Mouse (Mus musculus) hindbrain, embryonic 14.5 days (tissue): ENCODE measurements at regions not wholly inside any gene's neighbourhood (a gene's known extent, or its start where the extent isn't known, plus 50 kb on each side); places are given as distances from the start of the nearest gene placed in this dataset.
"Not testable (repeated sequence)": the region's sequence is repeated elsewhere in the genome, so short reads cannot be mapped to it uniquely, and the experiment has no call there.

Experiments used
- ATAC-seq: fragments of 200-750 bp; cut with Nextera tagmentation; 2 replicates; pipeline ENCODE4 v1.8.0; 2017; ENCODE audit warnings: moderate number of reproducible peaks, mild to moderate bottlenecking, moderate TSS enrichment, moderate library complexity; ENCODE audit not compliant: low FRiP score
- DNase-seq: peaks from one replicate; pipeline ENCODE4 v3.0.0-alpha.2; 2015; ENCODE audit warnings: low spot score
- H3K27ac ChIP-seq: fragments of 300-500 bp; sonication (generic); 2 replicates; pipeline ENCODE4 v1.5.1; 2014; ENCODE audit warnings: mild to moderate bottlenecking, moderate library complexity
- H3K27me3 ChIP-seq: fragments of 300-500 bp; sonication (generic); 2 replicates; pipeline ENCODE4 v1.6.1; 2014; ENCODE audit warnings: mild to moderate bottlenecking, low read length, mixed read lengths; ENCODE audit not compliant: control insufficient read depth, insufficient read depth
- H3K36me3 ChIP-seq: fragments of 300-500 bp; sonication (generic); replicated peaks from 2 replicates; pipeline ENCODE4 v1.6.1; 2014; ENCODE audit not compliant: control insufficient read depth, insufficient read depth
- H3K4me1 ChIP-seq: fragments of 300-500 bp; sonication (generic); replicated peaks from 2 replicates; pipeline ENCODE4 v1.6.1; 2014; ENCODE audit warnings: antibody characterized with exemption, low read length, mixed read lengths; ENCODE audit not compliant: control insufficient read depth, insufficient read depth
- H3K4me2 ChIP-seq: fragments of 300-500 bp; sonication (generic); replicated peaks from 2 replicates; pipeline ENCODE4 v1.6.1; 2014; ENCODE audit warnings: mild to moderate bottlenecking, moderate library complexity
- H3K4me3 ChIP-seq: fragments of 300-500 bp; sonication (generic); replicated peaks from 2 replicates; pipeline ENCODE4 v1.5.1; 2014; ENCODE audit warnings: mild to moderate bottlenecking, low read length
- H3K9ac ChIP-seq: fragments of 300-500 bp; sonication (generic); 2 replicates; pipeline ENCODE4 v1.6.1; 2014
- H3K9me3 ChIP-seq: fragments of 300-500 bp; sonication (generic); 2 replicates; pipeline ENCODE4 v1.6.1; 2016; ENCODE audit warnings: low read length; ENCODE audit not compliant: control insufficient read depth
- WGBS: fragments of 180-500 bp; shearing (Covaris S2); extraction: QIAGEN DNeasy Blood & Tissue Kit; methylation state at CpG from one replicate; pipeline ENCODE4 v1.1.7; 2014; 5-methylcytosine and 5-hydroxymethylcytosine counted together

DNA sequence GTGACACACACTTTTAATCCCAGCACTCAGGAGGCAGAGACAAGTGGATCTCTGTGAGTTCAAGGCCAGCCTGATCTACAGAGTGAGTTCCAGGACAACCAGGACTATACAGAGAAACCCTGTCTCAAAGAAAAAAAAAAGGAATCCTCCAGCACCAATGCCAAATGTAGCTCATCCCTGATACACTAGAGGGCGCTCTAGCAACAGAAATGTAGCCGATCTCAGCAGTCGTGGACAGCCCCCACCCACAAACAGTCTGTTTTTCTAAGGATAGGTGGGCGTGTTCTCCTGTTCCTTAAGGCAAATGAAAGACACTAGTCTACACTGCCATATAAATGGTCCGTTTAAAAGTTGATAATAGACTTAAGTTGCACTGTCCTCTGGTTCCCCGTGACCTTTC lies 2447.9 kb upstream of the Gm8797 start:
- not testable (repeated sequence) for H3K27ac ChIP-seq, H3K27me3 ChIP-seq, H3K36me3 ChIP-seq, H3K9ac ChIP-seq, DNase-seq, H3K4me2 ChIP-seq, H3K4me3 ChIP-seq, ATAC-seq, H3K4me1 ChIP-seq
- WGBS, result 28% methylated on average over 6 of the region's 6 CpGs
- peaks cover 10% of the 10 kb centered on the region; the same call in 1 of the 2 replicates for H3K9me3 ChIP-seq

DNA sequence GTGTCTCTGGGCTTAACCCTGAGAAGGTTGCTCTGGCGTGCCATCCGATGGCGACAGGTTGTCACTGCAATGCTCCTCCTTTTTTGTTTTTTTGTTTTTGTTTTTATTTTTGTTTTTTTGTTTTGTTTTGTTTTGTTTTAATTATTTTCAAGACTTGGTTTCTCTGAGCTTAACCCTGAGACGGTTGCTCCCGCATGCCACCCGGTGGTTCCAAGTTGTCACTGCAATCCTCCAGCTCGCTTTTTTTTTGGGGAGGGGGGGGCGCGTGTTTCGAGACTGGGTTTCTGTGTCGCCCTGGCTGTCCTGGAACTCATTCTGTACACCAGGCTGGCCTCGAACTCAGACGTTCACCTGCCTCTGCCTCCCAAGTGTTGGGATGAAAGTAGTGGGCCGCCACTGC lies 2442.1 kb upstream of the Gm8797 start:
- no peak overlapping the region for H3K9ac ChIP-seq
- ATAC-seq (no peak), DNase-seq (no peak)
- H3K27me3 ChIP-seq, result no peaks in the 10 kb centered on the region
- peak overlapping the region; percentile 17 for H3K4me3 ChIP-seq
- H3K36me3 ChIP-seq, result no peaks in the 10 kb centered on the region
- peak overlapping the region; percentile 39 for H3K4me2 ChIP-seq
- 62% methylated on average over 14 of the region's 14 CpGs for WGBS
- no peaks in the 10 kb centered on the region for H3K9me3 ChIP-seq
- no peak overlapping the region for H3K27ac ChIP-seq
- H3K4me1 ChIP-seq, result no peaks in the 10 kb centered on the region

DNA sequence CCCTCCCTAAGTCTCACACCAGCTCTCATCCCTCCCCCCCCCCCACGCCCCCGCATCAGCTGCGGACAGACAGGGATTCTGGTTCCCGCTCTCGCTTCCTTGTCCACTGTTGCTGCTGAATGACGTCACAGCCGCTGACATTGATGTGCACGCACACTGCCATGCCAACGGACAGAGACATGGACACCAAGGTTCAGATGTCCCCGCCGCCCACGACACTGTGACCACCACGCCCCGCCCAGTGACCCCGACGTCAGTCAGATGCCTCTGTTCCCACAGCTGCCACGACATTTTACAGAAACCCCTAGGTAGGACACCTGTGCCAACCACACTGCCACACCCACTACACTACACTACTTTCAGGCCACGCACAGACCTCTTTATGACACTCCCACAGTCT lies 2441.6 kb upstream of the Gm8797 start:
- no peak overlapping the region for H3K27ac ChIP-seq
- H3K4me3 ChIP-seq, result peak overlapping the region; percentile 17
- 52% methylated on average over 18 of the region's 18 CpGs for WGBS

DNA sequence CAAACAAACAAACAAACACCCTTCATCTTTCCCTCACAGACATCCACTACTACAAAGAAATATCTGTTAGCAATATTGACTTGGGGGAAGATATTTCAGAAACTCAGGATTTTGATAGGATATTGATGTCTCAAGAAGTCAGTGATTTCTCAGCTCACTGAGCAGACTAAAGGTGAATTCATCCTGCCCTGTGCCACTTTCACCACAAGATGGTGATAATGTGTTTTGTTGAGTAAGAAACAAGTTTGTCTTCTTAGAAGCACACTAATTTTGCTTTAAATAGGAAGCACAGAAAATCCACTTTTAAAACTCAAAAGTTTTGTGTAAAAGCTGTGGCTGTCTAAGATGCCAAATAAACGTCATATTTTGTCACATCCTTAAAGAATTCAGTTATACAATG lies 2439.8 kb upstream of the Gm8797 start:
- WGBS, result 38% methylated on average over 1 of the region's 1 CpGs
- no peaks in the 10 kb centered on the region for H3K9me3 ChIP-seq
- no peaks in the 10 kb centered on the region for H3K27me3 ChIP-seq
- no peaks in the 10 kb centered on the region for H3K4me1 ChIP-seq
- no peak overlapping the region for H3K4me3 ChIP-seq
- no peak overlapping the region for H3K27ac ChIP-seq
- ATAC-seq (no peak), DNase-seq (peak; percentile 27)
- no peaks in the 10 kb centered on the region for H3K36me3 ChIP-seq
- no peak overlapping the region for H3K4me2 ChIP-seq
- no peak overlapping the region for H3K9ac ChIP-seq

More for the DNA sequence above, 2441.6 kb upstream of the Gm8797 start:
- no peak for ATAC-seq
- Histone ChIP-seq H3K4me1 (no peaks in the 10 kb centered on the region), H3K36me3 (no peaks in the 10 kb centered on the region), H3K4me2 (peak overlapping the region; percentile 39), H3K9me3 (no peaks in the 10 kb centered on the region), H3K27me3 (no peaks in the 10 kb centered on the region), H3K9ac (no peak overlapping the region)
- DNase-seq, result no peak

DNA sequence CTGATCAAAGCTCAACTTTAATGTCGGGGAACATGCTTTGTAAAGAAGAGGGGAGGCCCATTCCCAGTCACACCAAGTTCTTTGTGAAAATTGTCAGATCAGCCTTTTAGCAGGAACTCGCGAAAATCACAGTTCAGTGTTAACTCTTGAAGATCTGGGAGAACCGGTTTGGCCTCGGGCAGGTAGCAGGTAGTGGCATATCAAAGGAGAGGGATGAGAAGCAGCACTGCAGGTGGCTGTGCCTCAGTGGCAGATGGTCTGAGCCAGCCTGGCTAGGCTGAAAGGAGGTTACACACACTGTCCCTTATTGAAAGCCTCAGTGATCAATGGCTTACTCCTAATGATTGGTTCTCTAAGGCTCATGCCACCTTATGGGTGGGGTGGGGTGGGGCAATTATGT lies 2401.0 kb upstream of the Gm8797 start:
- Histone ChIP-seq H3K4me1 (no peaks in the 10 kb centered on the region), H3K9ac (no peak overlapping the region), H3K36me3 (no peaks in the 10 kb centered on the region), H3K27ac (no peak overlapping the region), H3K4me2 (no peak overlapping the region), H3K9me3 (0 out of 2 replicates have a peak, but pooled peaks cover 3% of the 10 kb centered on the region), H3K4me3 (no peak overlapping the region), H3K27me3 (no peaks in the 10 kb centered on the region)
- no peak for DNase-seq
- WGBS, result 48% methylated on average over 5 of the region's 5 CpGs
- no peak for ATAC-seq

DNA sequence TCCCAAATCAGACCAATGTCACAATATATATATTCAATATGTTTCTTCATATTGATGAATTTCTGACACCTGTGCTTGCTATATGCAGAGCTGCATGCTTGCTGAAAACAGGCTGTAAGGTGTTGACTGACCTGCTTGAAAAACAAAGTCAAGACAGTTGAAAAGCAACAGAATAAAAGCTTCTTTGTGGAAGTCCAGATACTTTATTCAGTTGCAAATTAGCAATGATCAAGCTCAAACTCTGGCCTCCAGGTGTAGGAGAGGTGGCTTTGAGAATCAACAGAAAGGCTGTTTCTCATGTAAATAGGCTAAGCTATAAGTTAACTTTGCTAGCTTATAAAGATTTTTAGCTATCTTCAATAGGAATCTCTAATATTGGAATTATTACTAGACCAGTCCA lies 2379.7 kb upstream of the Gm8797 start:
- not testable (repeated sequence) for H3K9ac ChIP-seq, H3K4me1 ChIP-seq, H3K27me3 ChIP-seq, H3K27ac ChIP-seq, H3K4me2 ChIP-seq, H3K36me3 ChIP-seq, H3K9me3 ChIP-seq, ATAC-seq, H3K4me3 ChIP-seq, DNase-seq

DNA sequence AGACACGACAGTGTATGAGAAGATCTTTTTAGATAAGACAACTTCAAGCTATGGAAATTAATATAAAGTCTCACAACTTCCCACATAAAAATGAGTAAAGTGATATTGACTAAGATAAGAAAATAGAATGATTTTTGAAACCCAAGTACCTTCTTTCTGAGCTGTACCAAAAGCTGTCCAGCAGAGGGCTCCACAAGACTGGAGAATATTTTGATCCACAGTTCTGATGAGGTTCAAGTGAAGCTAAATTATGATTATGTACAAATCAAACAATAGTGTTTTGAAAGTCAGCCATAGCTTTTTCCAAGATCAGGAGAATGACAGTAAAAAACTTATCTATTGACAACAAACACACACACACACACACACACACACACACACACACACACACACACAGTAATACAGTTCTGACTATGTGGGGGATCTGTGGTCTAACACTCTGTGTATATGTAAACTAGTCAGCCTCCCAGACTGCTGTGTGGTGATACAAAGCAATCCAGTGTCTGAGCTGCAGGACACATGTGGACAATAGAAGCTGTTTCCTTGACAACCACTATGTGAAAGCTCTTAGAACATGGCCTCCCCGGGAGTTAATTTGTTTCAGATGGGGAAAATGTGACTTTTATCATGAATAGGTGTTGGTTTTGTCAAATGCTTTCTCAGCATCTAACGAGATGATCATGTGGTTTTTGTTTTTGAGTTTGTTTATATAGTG lies 2362.4 kb upstream of the Gm8797 start:
- no peak overlapping the region for H3K9ac ChIP-seq
- ATAC-seq, result peak; percentile 87
- 14% methylated on average over 3 of the region's 3 CpGs for whole genome bisulfite sequencing
- no peaks in the 10 kb centered on the region for H3K36me3 ChIP-seq
- no peaks in the 10 kb centered on the region for H3K4me1 ChIP-seq
- H3K4me2 ChIP-seq, result no peak overlapping the region
- H3K27ac ChIP-seq, result no peak overlapping the region
- DNase-seq, result peak; percentile 28
- no peaks in the 10 kb centered on the region for H3K27me3 ChIP-seq
- no peak overlapping the region for H3K4me3 ChIP-seq
- H3K9me3 ChIP-seq, result no peaks in the 10 kb centered on the region
